Mouse (Mus musculus): ENCODE results near the gene Gm11733.

The Gm11733 gene

DNA sequence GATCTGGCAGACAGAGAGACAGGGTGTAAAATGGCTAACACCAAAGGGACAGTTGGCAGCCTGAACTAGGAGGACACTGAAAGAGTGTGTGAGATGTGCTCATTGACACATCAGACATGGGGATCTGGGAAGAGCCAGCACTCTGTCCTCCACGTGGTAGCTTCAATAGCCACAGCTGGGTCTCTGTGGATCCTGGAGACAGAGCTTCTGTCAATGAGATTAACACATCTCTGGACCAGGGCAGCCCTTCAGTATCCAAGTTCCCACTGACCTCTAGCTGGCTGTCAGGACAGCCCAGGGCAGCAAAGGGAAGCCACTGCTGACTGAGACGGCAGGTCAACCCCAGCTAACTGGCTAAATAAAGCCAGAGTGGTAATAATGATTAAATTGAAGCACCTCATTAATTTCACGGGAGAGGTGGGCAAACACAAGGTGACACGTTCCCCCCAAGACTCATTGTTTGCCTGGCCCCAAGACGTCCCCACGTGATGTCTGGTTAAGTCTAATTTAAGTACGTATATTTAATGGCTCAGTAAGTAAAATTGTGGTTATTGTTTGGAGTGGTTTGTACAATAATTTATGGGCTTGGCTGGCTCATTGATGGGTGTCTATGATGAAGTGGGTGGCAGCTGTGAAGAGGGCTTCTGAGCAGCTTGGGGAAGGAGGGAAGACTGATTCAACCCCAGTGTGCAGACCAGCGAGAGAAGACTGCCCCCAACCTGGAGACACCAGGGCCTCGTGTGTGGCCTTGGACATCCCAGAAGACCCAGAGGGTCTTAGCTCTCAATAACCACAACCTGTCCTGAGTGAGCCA, 51.5 kb downstream of the Gm11733 start:
- DNase-seq = no peak

DNA sequence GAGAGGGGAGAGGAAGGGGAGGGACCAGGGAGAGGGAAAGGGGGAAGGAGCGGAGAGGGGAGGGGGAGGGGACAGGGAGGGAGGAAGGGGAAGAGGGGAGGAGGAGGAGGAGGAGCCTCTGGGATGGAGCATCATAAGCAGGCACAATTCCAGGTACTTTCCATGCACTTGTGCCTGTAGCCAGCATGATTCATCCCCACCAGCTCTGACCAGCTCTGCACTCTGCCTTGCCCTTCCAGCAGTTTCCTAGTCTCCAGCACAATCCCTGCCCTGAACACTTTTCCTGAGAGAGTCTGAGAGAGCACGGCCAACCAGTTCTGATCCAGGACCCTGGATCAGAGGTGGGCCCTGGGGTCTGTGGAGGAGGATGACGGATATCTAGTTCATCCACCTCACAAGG, 52.4 kb downstream of the Gm11733 start:
- DNase-seq = peak; percentile 38

Measured in kidney, adult 18-20 months (tissue).